Mouse (Mus musculus): ENCODE measurements around the gene Nlk.

Nlk gene

GRCm38 (mm10) chr11:78696777-78697752 lies at the start of gene Nlk:
Nlk (minus strand) TSS chr11:78697373.
- DNase-seq (ENCODE audit: extremely low read depth, low read depth), result peak; percentile 93

- no peak for DNase-seq (ENCODE audit: extremely low read depth, low read depth)
Measured at GRCm38 (mm10) chr11:78746264-78746663, 49.1 kb upstream of the Nlk start.

- DNase-seq (ENCODE audit: extremely low read depth, low read depth), result no peak
Measured at GRCm38 (mm10) chr11:78745475-78745874, 48.3 kb upstream of the Nlk start.

GRCm38 (mm10) chr11:78742461-78742860 lies 45.3 kb upstream of the Nlk start:
- no peak for DNase-seq (ENCODE audit: extremely low read depth, low read depth)

GRCm38 (mm10) chr11:78741958-78742357 lies 44.8 kb upstream of the Nlk start:
- no peak for DNase-seq (ENCODE audit: extremely low read depth, low read depth)

GRCm38 (mm10) chr11:78739361-78739760 lies 42.2 kb upstream of the Nlk start:
- DNase-seq (ENCODE audit: extremely low read depth, low read depth), result no peak

- DNase-seq (ENCODE audit: extremely low read depth, low read depth), result no peak
Measured at GRCm38 (mm10) chr11:78736877-78737408, 39.8 kb upstream of the Nlk start.

- DNase-seq (ENCODE audit: extremely low read depth, low read depth), result no peak
Measured at GRCm38 (mm10) chr11:78735168-78735567, 38.0 kb upstream of the Nlk start.

- DNase-seq (ENCODE audit: extremely low read depth, low read depth), result no peak
Measured at GRCm38 (mm10) chr11:78732619-78733018, 35.4 kb upstream of the Nlk start.

- DNase-seq (ENCODE audit: extremely low read depth, low read depth), result no peak
Measured at GRCm38 (mm10) chr11:78730902-78731301, 33.7 kb upstream of the Nlk start.

GRCm38 (mm10) chr11:78728041-78728440 lies 30.9 kb upstream of the Nlk start:
- DNase-seq (ENCODE audit: extremely low read depth, low read depth), result no peak

- no peak for DNase-seq (ENCODE audit: extremely low read depth, low read depth)
Measured at GRCm38 (mm10) chr11:78726366-78726765, 29.2 kb upstream of the Nlk start.

- DNase-seq (ENCODE audit: extremely low read depth, low read depth), result no peak
Measured at GRCm38 (mm10) chr11:78724792-78725191, 27.6 kb upstream of the Nlk start.

GRCm38 (mm10) chr11:78721419-78721818 lies 24.2 kb upstream of the Nlk start:
- no peak for DNase-seq (ENCODE audit: extremely low read depth, low read depth)

GRCm38 (mm10) chr11:78717655-78718054 lies 20.5 kb upstream of the Nlk start:
- no peak for DNase-seq (ENCODE audit: extremely low read depth, low read depth)

- no peak for DNase-seq (ENCODE audit: extremely low read depth, low read depth)
Measured at GRCm38 (mm10) chr11:78708642-78709041, 11.5 kb upstream of the Nlk start.

- no peak for DNase-seq (ENCODE audit: extremely low read depth, low read depth)
Measured at GRCm38 (mm10) chr11:78706026-78706425, 8.9 kb upstream of the Nlk start.

GRCm38 (mm10) chr11:78703085-78703484 lies 5.9 kb upstream of the Nlk start:
- no peak for DNase-seq (ENCODE audit: extremely low read depth, low read depth)

- no peak for DNase-seq (ENCODE audit: extremely low read depth, low read depth)
Measured at GRCm38 (mm10) chr11:78702319-78702718, 5.1 kb upstream of the Nlk start.

- peak; percentile 95 for DNase-seq (ENCODE audit: extremely low read depth, low read depth)
Measured at GRCm38 (mm10) chr11:78697753-78698171, 589 bp upstream of the Nlk start.

GRCm38 (mm10) chr11:78694249-78694648 lies 2.9 kb downstream of the Nlk start:
- no peak for DNase-seq (ENCODE audit: extremely low read depth, low read depth)

- no peak for DNase-seq (ENCODE audit: extremely low read depth, low read depth)
Measured at GRCm38 (mm10) chr11:78693307-78693706, 3.9 kb downstream of the Nlk start.

GRCm38 (mm10) chr11:78691201-78691600 lies 6.0 kb downstream of the Nlk start:
- DNase-seq (ENCODE audit: extremely low read depth, low read depth), result no peak

Measured in MEL-GATA-1-ER (cell line).